Mouse (Mus musculus): Measurements from ENCODE around the gene Ggcx.

DNA sequence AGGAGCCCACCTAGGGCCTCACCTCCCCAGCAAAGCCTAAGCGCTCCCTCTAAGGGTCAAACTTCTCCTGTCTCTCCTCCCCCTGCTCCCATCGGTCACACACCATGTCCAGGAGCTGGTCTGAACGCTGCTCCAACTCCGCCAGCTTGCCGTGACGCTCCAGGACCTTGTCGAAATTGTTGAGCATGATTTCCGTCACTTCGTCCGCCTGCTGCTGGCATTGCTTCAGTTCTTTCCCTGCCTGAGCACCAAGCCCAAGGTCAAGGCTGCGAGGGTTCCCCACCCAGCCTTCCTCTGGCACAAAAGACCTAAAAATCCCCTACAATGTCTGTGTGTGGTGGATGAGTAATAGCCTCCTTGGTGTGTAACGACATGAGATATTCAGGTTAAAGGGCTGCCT lies 44.0 kb upstream of the Ggcx start:
- no peak for TF ChIP-seq CTCF (IDR thresholded peaks at IDR 0.05; ENCODE audit: insufficient read depth, low read length)
- TF ChIP-seq POLR2A (IDR thresholded peaks at IDR 0.05; ENCODE audit: borderline replicate concordance, extremely low read depth, low read depth, low read length) = peak; percentile 21; the same call in 1 of the 2 replicates

All from lung, adult 2 months (tissue).